Mouse (Mus musculus): ENCODE results near the gene Ilkap. TPM values are rescaled to one million over a fixed set of nuclear protein-coding genes. Genes with fewer than 3 reads are reported as not detected.

Ilkap gene
- polyA plus RNA-seq, 1 experiment from 2014 or later: 140 TPM

GRCm38 (mm10) chr1:91437083-91437400, 38.4 kb upstream of the Ilkap start:
- H3K4me3 ChIP-seq (ENCODE audit: low read length): no peak overlapping the region
- H3K4me1 ChIP-seq (ENCODE audit: control insufficient read depth, insufficient read depth, low read depth, low read length): peaks cover 9% of the 10 kb centered on the region
- H3K27ac ChIP-seq (ENCODE audit: low read depth, low read length): no peak overlapping the region; the same call in 1 of the 2 replicates
- no peak overlapping the region for H3K4me2 ChIP-seq (ENCODE audit: low read length)
- no peaks in the 10 kb centered on the region for H3K27me3 ChIP-seq (replicated peaks; ENCODE audit: control insufficient read depth, insufficient read depth, low read length)
- no peak for ATAC-seq
- peaks cover 15% of the 10 kb centered on the region for H3K36me3 ChIP-seq (ENCODE audit: control insufficient read depth, insufficient read depth, low read length)
- 84% methylated on average over 3 of the region's 3 CpGs for WGBS
- no peak overlapping the region for H3K9ac ChIP-seq (ENCODE audit: low read depth, low read length)
- no peaks in the 10 kb centered on the region for H3K9me3 ChIP-seq (ENCODE audit: control insufficient read depth, low read length)

- Histone ChIP-seq H3K27ac (ENCODE audit: low read depth, low read length) (peak overlapping the region; percentile 45; the same call in 1 of the 2 replicates), H3K4me3 (ENCODE audit: low read length) (no peak overlapping the region), H3K4me1 (ENCODE audit: control insufficient read depth, insufficient read depth, low read depth, low read length) (peaks cover 9% of the 10 kb centered on the region), H3K36me3 (ENCODE audit: control insufficient read depth, insufficient read depth, low read length) (peaks cover 15% of the 10 kb centered on the region), H3K9ac (ENCODE audit: low read depth, low read length) (no peak overlapping the region), H3K4me2 (ENCODE audit: low read length) (no peak overlapping the region), H3K9me3 (ENCODE audit: control insufficient read depth, low read length) (no peaks in the 10 kb centered on the region), H3K27me3 (replicated peaks; ENCODE audit: control insufficient read depth, insufficient read depth, low read length) (no peaks in the 10 kb centered on the region)
- peak; percentile 75 for ATAC-seq
- WGBS: 58% methylated on average over 6 of the region's 6 CpGs
Measured at GRCm38 (mm10) chr1:91436380-91437082, 37.9 kb upstream of the Ilkap start.

GRCm38 (mm10) chr1:91435606-91436130, 37.1 kb upstream of the Ilkap start:
- peaks cover 15% of the 10 kb centered on the region for H3K36me3 ChIP-seq (ENCODE audit: control insufficient read depth, insufficient read depth, low read length)
- no peak overlapping the region; the same call in 1 of the 2 replicates for H3K27ac ChIP-seq (ENCODE audit: low read depth, low read length)
- H3K27me3 ChIP-seq (replicated peaks; ENCODE audit: control insufficient read depth, insufficient read depth, low read length): no peaks in the 10 kb centered on the region
- no peak overlapping the region for H3K4me3 ChIP-seq (ENCODE audit: low read length)
- H3K4me2 ChIP-seq (ENCODE audit: low read length): no peak overlapping the region
- WGBS: 74% methylated on average over 13 of the region's 13 CpGs
- no peak overlapping the region for H3K9ac ChIP-seq (ENCODE audit: low read depth, low read length)
- ATAC-seq: no peak
- no peaks in the 10 kb centered on the region for H3K9me3 ChIP-seq (ENCODE audit: control insufficient read depth, low read length)
- H3K4me1 ChIP-seq (ENCODE audit: control insufficient read depth, insufficient read depth, low read depth, low read length): peaks cover 9% of the 10 kb centered on the region

- ATAC-seq: no peak
- Histone ChIP-seq H3K4me3 (ENCODE audit: low read length) (no peak overlapping the region), H3K9me3 (ENCODE audit: control insufficient read depth, low read length) (no peaks in the 10 kb centered on the region), H3K36me3 (ENCODE audit: control insufficient read depth, insufficient read depth, low read length) (peaks cover 14% of the 10 kb centered on the region), H3K4me1 (ENCODE audit: control insufficient read depth, insufficient read depth, low read depth, low read length) (peaks cover 9% of the 10 kb centered on the region), H3K27ac (ENCODE audit: low read depth, low read length) (no peak overlapping the region), H3K9ac (ENCODE audit: low read depth, low read length) (no peak overlapping the region), H3K4me2 (ENCODE audit: low read length) (no peak overlapping the region), H3K27me3 (replicated peaks; ENCODE audit: control insufficient read depth, insufficient read depth, low read length) (no peaks in the 10 kb centered on the region)
- 97% methylated on average over 8 of the region's 8 CpGs for WGBS
Measured at GRCm38 (mm10) chr1:91434905-91435304, 36.3 kb upstream of the Ilkap start.

- WGBS: 91% methylated on average over 7 of the region's 7 CpGs
- Histone ChIP-seq H3K9me3 (ENCODE audit: control insufficient read depth, low read length) (no peaks in the 10 kb centered on the region), H3K9ac (ENCODE audit: low read depth, low read length) (no peak overlapping the region), H3K36me3 (ENCODE audit: control insufficient read depth, insufficient read depth, low read length) (peaks cover 17% of the 10 kb centered on the region), H3K27ac (ENCODE audit: low read depth, low read length) (no peak overlapping the region), H3K4me1 (ENCODE audit: control insufficient read depth, insufficient read depth, low read depth, low read length) (peaks cover 4% of the 10 kb centered on the region), H3K4me3 (ENCODE audit: low read length) (no peak overlapping the region), H3K27me3 (replicated peaks; ENCODE audit: control insufficient read depth, insufficient read depth, low read length) (no peaks in the 10 kb centered on the region), H3K4me2 (ENCODE audit: low read length) (no peak overlapping the region)
- ATAC-seq: no peak
Measured at GRCm38 (mm10) chr1:91430761-91431160, 32.1 kb upstream of the Ilkap start.

- ATAC-seq: no peak
- no peaks in the 10 kb centered on the region for H3K9me3 ChIP-seq (ENCODE audit: control insufficient read depth, low read length)
- peaks cover 17% of the 10 kb centered on the region for H3K36me3 ChIP-seq (ENCODE audit: control insufficient read depth, insufficient read depth, low read length)
- H3K4me3 ChIP-seq (ENCODE audit: low read length): no peak overlapping the region
- H3K4me1 ChIP-seq (ENCODE audit: control insufficient read depth, insufficient read depth, low read depth, low read length): no peaks in the 10 kb centered on the region
- no peak overlapping the region for H3K4me2 ChIP-seq (ENCODE audit: low read length)
- H3K27me3 ChIP-seq (replicated peaks; ENCODE audit: control insufficient read depth, insufficient read depth, low read length): no peaks in the 10 kb centered on the region
- no peak overlapping the region for H3K27ac ChIP-seq (ENCODE audit: low read depth, low read length)
- H3K9ac ChIP-seq (ENCODE audit: low read depth, low read length): no peak overlapping the region
- 93% methylated on average over 10 of the region's 10 CpGs for WGBS
Measured at GRCm38 (mm10) chr1:91429212-91429611, 30.6 kb upstream of the Ilkap start.

GRCm38 (mm10) chr1:91428614-91429013, 30.0 kb upstream of the Ilkap start:
- ATAC-seq: peak; percentile 78
- H3K9me3 ChIP-seq (ENCODE audit: control insufficient read depth, low read length): no peaks in the 10 kb centered on the region
- H3K9ac ChIP-seq (ENCODE audit: low read depth, low read length): no peak overlapping the region
- H3K4me1 ChIP-seq (ENCODE audit: control insufficient read depth, insufficient read depth, low read depth, low read length): no peaks in the 10 kb centered on the region
- 30% methylated on average over 4 of the region's 4 CpGs for WGBS
- H3K4me3 ChIP-seq (ENCODE audit: low read length): no peak overlapping the region
- peaks cover 19% of the 10 kb centered on the region for H3K36me3 ChIP-seq (ENCODE audit: control insufficient read depth, insufficient read depth, low read length)
- H3K4me2 ChIP-seq (ENCODE audit: low read length): no peak overlapping the region
- no peak overlapping the region for H3K27ac ChIP-seq (ENCODE audit: low read depth, low read length)
- no peaks in the 10 kb centered on the region for H3K27me3 ChIP-seq (replicated peaks; ENCODE audit: control insufficient read depth, insufficient read depth, low read length)

GRCm38 (mm10) chr1:91426397-91426796, 27.8 kb upstream of the Ilkap start:
- H3K27me3 ChIP-seq (replicated peaks; ENCODE audit: control insufficient read depth, insufficient read depth, low read length): no peaks in the 10 kb centered on the region
- H3K9ac ChIP-seq (ENCODE audit: low read depth, low read length): no peak overlapping the region
- ATAC-seq: no peak
- no peaks in the 10 kb centered on the region for H3K9me3 ChIP-seq (ENCODE audit: control insufficient read depth, low read length)
- no peak overlapping the region for H3K27ac ChIP-seq (ENCODE audit: low read depth, low read length)
- no peak overlapping the region for H3K4me2 ChIP-seq (ENCODE audit: low read length)
- H3K36me3 ChIP-seq (ENCODE audit: control insufficient read depth, insufficient read depth, low read length): peaks cover 15% of the 10 kb centered on the region; the same call in 1 of the 2 replicates
- H3K4me3 ChIP-seq (ENCODE audit: low read length): no peak overlapping the region
- H3K4me1 ChIP-seq (ENCODE audit: control insufficient read depth, insufficient read depth, low read depth, low read length): no peaks in the 10 kb centered on the region
- 91% methylated on average over 9 of the region's 9 CpGs for WGBS

GRCm38 (mm10) chr1:91420601-91421065, 22.0 kb upstream of the Ilkap start:
- peaks cover 10% of the 10 kb centered on the region; the same call in 1 of the 2 replicates for H3K36me3 ChIP-seq (ENCODE audit: control insufficient read depth, insufficient read depth, low read length)
- H3K4me3 ChIP-seq (ENCODE audit: low read length): no peak overlapping the region

More at GRCm38 (mm10) chr1:91420601-91421065, 22.0 kb upstream of the Ilkap start:
- Histone ChIP-seq H3K4me2 (ENCODE audit: low read length) (no peak overlapping the region), H3K27me3 (replicated peaks; ENCODE audit: control insufficient read depth, insufficient read depth, low read length) (no peaks in the 10 kb centered on the region), H3K9ac (ENCODE audit: low read depth, low read length) (no peak overlapping the region), H3K27ac (ENCODE audit: low read depth, low read length) (no peak overlapping the region), H3K9me3 (ENCODE audit: control insufficient read depth, low read length) (no peaks in the 10 kb centered on the region), H3K4me1 (ENCODE audit: control insufficient read depth, insufficient read depth, low read depth, low read length) (no peaks in the 10 kb centered on the region)
- no peak for ATAC-seq
- WGBS: 88% methylated on average over 8 of the region's 8 CpGs
